Mouse (Mus musculus) T-helper 17 cell (primary cell): ENCODE measurements around the gene Gli3.

Source experiments
- in situ Hi-C, 2 experiments: fragments of 300-600 bp; cut with MboI, MseI; formaldehyde crosslinking; loops; 1 replicate in 1 of 2; 2 replicates in 1 of 2; pipeline ENCODE4 v1.15.1; 2025; ENCODE audit warnings: high pct_unique_total_duplicates in 2 of 2

Gli3 gene

GRCm38 (mm10) chr13:15550731-15551130 is 87.7 kb downstream of the Gli3 start:
- in situ Hi-C loops: no loop called here

- in situ Hi-C loops: no loop called here
These were observed 89.0 kb downstream of the Gli3 start for GRCm38 (mm10) chr13:15552009-15552408.

- in situ Hi-C loops: no loop called here
These were observed 93.6 kb downstream of the Gli3 start for GRCm38 (mm10) chr13:15556646-15557098.

- in situ Hi-C loops: no loop called here
These were observed 98.4 kb downstream of the Gli3 start for GRCm38 (mm10) chr13:15561441-15561840.

DNA sequence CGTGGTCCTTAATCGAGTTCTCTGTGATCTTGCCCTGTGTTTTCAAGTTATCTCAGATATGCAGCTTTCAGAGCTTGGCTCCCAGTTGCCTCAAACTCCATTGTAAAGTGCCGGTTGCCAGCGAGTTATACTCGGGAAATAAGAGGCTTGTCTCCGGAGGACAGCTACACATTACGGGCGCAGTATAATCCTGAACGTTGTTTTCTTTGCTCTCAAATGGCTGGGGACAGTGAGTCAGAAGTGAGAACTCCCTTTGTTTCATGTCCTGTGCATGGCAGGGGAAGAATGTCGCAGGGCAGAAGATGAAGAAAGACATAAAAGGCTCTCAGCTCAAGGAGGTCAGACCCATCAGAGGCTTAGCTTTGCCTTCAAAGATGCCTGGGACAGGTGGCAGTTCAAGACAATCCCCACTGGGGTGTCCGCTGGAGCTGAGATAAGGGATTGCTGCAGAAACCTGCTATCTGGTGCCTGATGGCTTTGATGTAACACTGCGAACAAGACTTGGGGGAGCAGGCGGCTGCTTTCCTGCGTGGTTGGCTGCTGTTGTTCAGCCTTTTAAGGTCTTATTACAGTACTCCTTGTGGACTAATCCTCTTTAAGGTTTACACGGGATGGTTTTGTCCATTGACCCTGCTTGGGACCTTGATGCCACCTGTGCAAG is 108.0 kb downstream of the Gli3 start:
- in situ Hi-C loops: no loop called here

- in situ Hi-C loops: no loop called here
These were observed 114.3 kb downstream of the Gli3 start for GRCm38 (mm10) chr13:15577133-15577917.

- in situ Hi-C loops: no loop called here
These were observed 117.4 kb downstream of the Gli3 start for GRCm38 (mm10) chr13:15580458-15580857.

GRCm38 (mm10) chr13:15585941-15586340 is 122.9 kb downstream of the Gli3 start:
- in situ Hi-C loops: no loop called here

DNA sequence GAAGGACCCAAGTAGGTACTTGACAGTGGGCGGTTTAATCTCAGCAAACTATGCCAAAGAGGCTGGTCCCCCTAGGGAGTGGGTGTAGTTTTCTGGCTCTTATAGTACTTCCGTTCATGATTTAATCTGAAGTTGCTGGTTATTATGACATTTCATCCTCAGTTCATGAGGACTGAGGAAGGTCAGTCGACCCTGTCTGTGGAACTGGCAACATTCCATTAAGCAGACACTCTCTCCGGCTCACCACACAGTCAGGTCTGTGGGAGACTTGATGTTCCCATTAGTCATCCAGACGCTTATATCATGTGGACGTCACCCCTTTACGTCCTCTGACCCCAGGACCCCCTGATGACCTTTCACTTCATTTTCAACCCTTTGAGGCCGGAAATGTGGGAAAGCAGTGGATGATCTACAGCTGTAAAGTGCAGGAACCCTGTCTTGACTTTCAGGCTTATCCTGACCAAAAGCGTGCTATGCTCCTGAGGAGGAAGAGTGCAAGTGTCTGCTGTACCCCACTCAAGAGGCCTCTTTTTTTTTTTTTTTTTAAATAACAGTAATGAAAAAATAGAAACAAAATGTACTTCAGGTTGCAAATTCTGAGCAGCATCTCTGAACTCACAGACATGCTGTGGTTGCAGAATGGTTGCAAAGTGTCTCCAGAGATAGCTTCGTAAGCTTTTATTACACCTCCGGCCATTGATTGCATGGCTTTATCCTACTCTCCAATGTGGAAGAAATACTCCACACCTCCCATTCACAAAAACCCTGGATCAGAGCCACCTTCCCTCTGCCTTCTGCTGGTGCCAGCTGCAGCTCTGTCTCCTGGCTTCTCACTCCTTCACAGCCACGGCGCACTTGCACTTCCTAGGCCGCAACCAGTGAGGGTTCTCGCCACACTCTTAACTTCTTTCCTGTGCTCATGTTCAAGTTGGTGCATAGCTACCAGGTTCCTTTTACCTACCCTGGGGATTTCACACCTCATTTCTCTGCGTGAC is 125.5 kb downstream of the Gli3 start:
- in situ Hi-C loops: no loop called here

GRCm38 (mm10) chr13:15590326-15590933 is 127.4 kb downstream of the Gli3 start:
- in situ Hi-C loops: no loop called here

GRCm38 (mm10) chr13:15596667-15597066 is 133.6 kb downstream of the Gli3 start:
- in situ Hi-C loops: no loop called here

- in situ Hi-C loops: no loop called here
These were observed 136.7 kb downstream of the Gli3 start for GRCm38 (mm10) chr13:15599741-15600140.

DNA sequence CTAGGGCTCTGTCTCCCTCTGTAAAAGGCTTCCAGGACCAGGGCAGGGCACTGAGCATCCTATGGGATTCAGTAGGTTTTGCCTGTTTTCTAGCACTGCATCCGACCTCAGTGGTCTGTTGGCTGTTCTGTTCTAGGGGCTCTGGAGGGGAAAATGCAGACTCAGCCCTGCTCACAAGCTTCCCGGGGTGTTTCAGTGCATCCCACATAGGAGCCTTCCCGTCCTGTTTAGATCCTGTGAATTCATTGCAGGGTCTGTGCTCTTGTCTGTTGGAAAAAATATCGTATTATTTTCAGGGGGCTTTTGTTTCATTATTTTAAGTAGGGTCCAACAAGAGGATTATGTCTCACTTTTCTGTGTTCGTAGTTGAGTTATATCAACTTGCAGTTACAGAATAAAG is 139.1 kb downstream of the Gli3 start:
- in situ Hi-C loops: no loop called here

- in situ Hi-C loops: no loop called here
These were observed 139.7 kb downstream of the Gli3 start for GRCm38 (mm10) chr13:15602677-15603221.

- in situ Hi-C loops: no loop called here
These were observed 141.0 kb downstream of the Gli3 start for GRCm38 (mm10) chr13:15604074-15604473.

GRCm38 (mm10) chr13:15617423-15617822 is 154.4 kb downstream of the Gli3 start:
- in situ Hi-C loops: no loop called here

- in situ Hi-C loops: no loop called here
These were observed 155.1 kb downstream of the Gli3 start for GRCm38 (mm10) chr13:15618051-15618692.

GRCm38 (mm10) chr13:15621009-15621408 is 158.0 kb downstream of the Gli3 start:
- in situ Hi-C loops: no loop called here

DNA sequence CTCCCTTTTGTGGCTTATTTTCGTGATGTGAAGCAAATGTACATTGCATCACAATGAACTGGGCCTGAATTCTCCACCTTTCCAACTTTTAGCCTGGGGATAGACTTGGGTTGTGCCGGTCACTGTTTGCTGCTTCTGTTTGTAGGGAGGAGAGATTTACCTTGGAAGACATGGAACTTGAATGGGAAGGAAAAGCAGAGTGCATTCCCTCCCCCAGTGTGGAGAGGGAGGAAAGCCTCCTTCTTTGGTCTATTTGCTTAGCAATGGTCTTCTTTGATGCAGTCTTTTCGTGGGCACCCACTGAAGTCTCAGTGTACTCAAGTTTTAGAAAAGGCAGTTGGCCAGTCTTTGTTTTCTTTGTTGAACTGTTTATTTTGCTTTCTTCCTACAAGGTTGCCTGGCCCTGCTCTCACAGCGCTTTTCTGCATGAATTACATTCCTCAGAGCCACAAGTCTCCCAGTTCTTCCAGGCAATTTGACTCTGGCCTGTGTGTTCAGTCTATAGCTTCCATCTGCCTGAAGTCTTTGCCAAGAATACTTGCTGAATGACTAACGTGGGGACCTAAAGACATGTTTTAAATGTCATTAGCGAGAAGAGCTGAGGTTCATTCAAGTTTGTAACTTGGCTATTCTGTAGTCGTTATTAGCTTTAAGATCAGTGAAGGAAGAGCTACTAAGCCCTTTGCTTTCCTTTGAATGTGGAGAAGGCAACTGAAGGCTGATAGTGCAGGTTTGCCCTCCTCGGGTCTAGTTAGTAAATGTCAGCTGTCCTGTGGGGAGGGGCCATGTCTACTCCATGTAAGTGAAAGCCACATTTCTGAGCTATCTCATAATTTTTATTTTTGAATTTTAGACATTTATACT is 161.7 kb downstream of the Gli3 start:
- in situ Hi-C loops: no loop called here

GRCm38 (mm10) chr13:15641548-15641947 is 178.5 kb downstream of the Gli3 start:
- in situ Hi-C loops: no loop called here
